Mouse (Mus musculus) megakaryocyte, adult 5-6 weeks (primary cell): Measurements from ENCODE around the gene Sbf1. TPM values are rescaled to one million over a fixed set of nuclear protein-coding genes. Genes with fewer than 3 reads are reported as not detected.

Experiments
- ATAC-seq: 2 replicates; pipeline ENCODE4 v1.8.0; 2016; ENCODE audit warnings: mild to moderate bottlenecking, inconsistent platforms; ENCODE audit not compliant: poor library complexity, severe bottlenecking
- total RNA-seq, 2 experiments: library from RNA; stranded (forward) in 1 of 2; stranded (reverse) in 1 of 2; fragments of 153-499, 151-499 nt in 1 of 2; fragments of 221-1000, 200-1000 nt in 1 of 2; gene quantifications; 2 replicates each; pipeline versions ENCODE4 v1.2.3 to v1.2.4; 2015 to 2017

Gene Sbf1
- total RNA-seq, 2 experiments from 2014 or later: 53.5 to 120 TPM

- no peak for ATAC-seq
These were observed 29.0 kb downstream of the Sbf1 start for GRCm38 (mm10) chr15:89286114-89286513.

- ATAC-seq: peak; percentile 8; the same call in 1 of the 2 replicates
These were observed 29.6 kb downstream of the Sbf1 start for GRCm38 (mm10) chr15:89285478-89285877.

- ATAC-seq: no peak
These were observed 30.1 kb downstream of the Sbf1 start for GRCm38 (mm10) chr15:89285004-89285403.

DNA sequence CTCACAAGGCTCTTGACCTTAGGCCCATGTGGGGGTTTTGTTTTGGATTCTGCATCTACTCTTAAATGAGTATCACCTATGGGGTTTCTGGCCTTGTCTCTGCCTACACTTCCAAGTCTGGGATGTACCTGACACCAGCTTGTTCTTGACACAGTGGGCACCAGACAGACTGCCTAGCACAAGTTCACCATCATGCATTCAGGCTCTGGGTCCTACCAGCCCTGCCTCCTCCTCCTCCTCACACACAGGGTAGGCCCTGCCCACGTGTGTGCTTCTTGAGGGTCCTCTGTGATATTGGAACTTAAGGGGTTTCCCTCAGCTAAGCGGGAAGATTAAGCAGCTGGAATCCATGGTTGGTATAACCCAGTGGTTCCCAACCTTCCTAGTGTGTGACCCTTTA is 31.0 kb downstream of the Sbf1 start:
- no peak for ATAC-seq

DNA sequence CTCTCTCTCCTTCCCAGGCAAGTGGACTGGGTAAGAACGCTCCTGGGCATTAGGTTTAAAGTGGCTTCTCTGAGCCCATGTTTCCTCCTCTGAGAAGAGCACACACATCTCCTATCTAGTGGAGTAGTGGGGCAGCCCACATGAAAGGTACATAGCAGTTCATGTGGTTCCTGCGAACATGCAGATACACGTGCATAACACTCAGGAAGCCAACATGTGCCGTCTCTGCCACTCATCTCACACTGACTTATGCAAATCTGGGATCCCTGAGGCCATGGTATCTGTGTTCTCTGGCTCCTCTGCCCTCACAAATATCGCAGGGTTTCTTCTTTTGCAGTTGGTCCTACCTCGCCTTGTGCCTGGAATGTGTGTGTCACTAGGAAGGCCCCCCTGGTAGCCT is 32.6 kb downstream of the Sbf1 start:
- ATAC-seq: no peak

DNA sequence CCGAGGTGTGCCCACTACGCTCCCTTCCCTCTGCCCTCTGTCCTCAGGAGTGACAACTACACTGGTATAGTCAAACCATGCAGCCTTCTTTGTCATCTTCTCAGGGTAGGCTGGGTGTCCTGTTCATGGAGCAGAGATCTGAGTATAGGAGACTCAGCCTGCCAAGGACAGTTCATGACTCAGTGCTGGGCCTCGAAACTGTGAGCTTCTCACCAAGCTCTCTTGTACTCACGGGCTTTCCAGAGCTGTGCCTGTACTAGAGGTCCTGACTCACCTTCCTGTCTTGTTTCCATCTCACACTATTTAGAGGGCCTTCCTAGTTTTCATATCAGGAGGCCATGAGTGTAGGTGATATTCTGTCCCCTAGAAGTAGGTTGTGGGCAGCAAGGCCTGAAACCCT is 37.7 kb downstream of the Sbf1 start:
- no peak for ATAC-seq

DNA sequence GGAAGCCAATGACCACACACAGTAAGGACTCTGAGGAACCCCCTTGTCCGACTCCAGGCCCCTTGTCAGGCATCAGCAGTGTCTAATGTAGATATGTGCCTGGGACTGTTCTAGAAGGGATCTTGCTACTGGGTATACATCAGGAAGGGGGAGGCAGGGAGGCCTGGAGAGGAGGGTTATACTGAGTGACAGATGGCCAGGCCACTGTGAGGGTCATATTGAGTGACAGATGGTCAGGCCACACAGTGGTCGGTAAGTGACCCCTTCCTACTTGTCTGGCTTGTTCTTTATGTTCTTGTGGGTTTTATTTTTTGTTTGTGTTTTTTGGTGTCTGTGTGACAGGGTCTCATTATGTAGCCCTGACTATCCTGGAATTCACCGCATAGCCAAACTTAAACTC is 39.6 kb downstream of the Sbf1 start:
- ATAC-seq: no peak

- no peak for ATAC-seq
These were observed 50.6 kb downstream of the Sbf1 start for GRCm38 (mm10) chr15:89264485-89264884.

DNA sequence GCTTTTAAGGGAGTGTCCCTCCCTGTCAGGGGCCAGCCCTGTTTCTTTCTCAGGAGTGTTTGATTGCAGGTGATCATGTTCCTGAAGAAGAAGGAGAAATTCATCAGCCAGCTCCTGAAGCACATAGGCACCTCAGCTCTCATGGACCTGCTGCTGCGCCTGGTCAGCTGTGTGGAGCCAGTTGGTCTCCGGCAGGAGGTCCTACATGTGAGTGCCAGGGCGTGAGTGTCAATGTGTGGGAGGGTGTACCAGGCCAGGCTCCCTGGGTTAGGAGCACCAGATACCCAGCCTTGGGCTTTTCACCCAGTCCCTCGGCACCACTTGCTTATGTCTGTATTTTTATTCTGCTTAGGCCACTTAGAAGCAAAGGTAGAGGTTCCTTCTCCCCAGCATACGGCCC is 56.1 kb downstream of the Sbf1 start:
- no peak for ATAC-seq

GRCm38 (mm10) chr15:89255330-89255729 is 59.8 kb downstream of the Sbf1 start:
- ATAC-seq: no peak

GRCm38 (mm10) chr15:89249063-89249462 is 66.0 kb downstream of the Sbf1 start:
- ATAC-seq: peak; percentile 62

DNA sequence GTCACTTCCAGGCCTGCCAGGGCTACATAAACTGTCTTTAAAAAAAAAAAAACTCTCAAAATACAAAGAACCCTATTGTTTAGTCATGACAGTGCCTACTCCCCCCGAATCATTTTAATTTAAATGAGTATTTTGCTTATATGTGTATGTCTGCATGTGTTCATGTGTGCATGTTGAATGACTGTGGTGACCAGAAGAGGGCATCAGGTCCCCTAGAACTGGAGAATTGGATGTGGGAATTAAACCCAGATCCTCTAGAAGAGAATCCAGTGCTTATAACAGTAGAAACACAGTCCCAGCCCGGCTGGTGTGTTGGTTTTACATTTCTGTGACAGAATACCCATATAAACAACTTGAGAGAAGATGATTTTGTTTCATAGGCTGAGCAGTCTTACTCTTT is 74.1 kb downstream of the Sbf1 start:
- no peak for ATAC-seq

DNA sequence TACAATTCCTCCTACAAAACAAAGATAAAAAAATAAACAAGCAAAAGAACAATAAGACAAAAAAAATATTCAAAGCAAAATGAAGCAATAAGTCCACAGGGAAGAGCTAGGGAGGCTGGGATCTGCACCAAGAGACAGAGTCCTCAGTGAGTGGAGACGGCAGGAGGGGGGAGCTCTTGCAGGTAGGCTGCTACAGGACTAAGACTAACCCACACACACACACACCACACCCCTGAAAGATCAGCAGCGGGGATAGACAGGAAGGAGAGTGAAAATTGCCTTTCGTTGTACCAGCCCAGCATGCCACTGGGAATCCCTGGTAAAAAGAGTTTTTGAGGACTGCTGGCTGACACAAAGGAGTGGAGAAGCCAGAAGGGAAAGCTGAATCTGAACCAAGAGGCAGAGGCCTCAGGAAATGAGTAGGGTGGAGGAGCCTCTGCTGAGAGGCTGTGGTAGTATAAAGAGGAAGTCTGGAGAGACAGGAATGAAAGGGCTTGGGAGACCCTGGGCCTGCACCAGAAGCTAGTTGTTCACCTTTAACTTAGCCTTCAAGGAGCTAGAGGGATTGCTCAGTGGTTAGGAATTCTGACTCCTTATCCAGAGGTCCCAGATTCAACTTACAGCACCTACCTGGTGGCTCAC is 75.2 kb downstream of the Sbf1 start:
- ATAC-seq: peak; percentile 87

Other genes starting within 250 kb of the Sbf1 start
- 25.6 and 26.7 TPM in 2 replicates for gene Trabd, start 240.2 kb downstream of the Sbf1 start, total RNA-seq (2015)
- gene Trabd, start 240.2 kb downstream of the Sbf1 start, total RNA-seq (2017): 27.7 and 31.8 TPM in 2 replicates
- gene Selenoo, start 226.2 kb downstream of the Sbf1 start, total RNA-seq (2015): 11.4 and 13.8 TPM in 2 replicates
- 17.4 and 18.0 TPM in 2 replicates for gene Selenoo, start 226.2 kb downstream of the Sbf1 start, total RNA-seq (2017)
- 11.0 and 15.5 TPM in 2 replicates for gene Tubgcp6, start 192.2 kb downstream of the Sbf1 start, total RNA-seq (2015)
- gene Tubgcp6, start 192.2 kb downstream of the Sbf1 start, total RNA-seq (2017): 16.0 and 17.3 TPM in 2 replicates
- gene Hdac10, start 186.6 kb downstream of the Sbf1 start, total RNA-seq (2015): 5.3 and 7.8 TPM in 2 replicates
- 11.0 and 12.8 TPM in 2 replicates for gene Hdac10, start 186.6 kb downstream of the Sbf1 start, total RNA-seq (2017)
- 0.64 and 0.65 TPM in 2 replicates for gene Mapk12, start 174.6 kb downstream of the Sbf1 start, total RNA-seq (2015)
- not detected in 2 replicates for gene Mapk12, start 174.6 kb downstream of the Sbf1 start, total RNA-seq (2017)
- 0.40 and 0.43 TPM in 2 replicates for gene Mapk11, start 165.7 kb downstream of the Sbf1 start, total RNA-seq (2015)
- 0.24 and 0.51 TPM in 2 replicates for gene Mapk11, start 165.7 kb downstream of the Sbf1 start, total RNA-seq (2017)
- gene Plxnb2, start 134.5 kb downstream of the Sbf1 start, total RNA-seq (2015): 95.9 and 101 TPM in 2 replicates
- 111 and 118 TPM in 2 replicates for gene Plxnb2, start 134.5 kb downstream of the Sbf1 start, total RNA-seq (2017)
- gene Dennd6b, start 118.8 kb downstream of the Sbf1 start, total RNA-seq (2015): 0.71 and 1.4 TPM in 2 replicates
- gene Dennd6b, start 118.8 kb downstream of the Sbf1 start, total RNA-seq (2017): 0.59 and 0.89 TPM in 2 replicates
- gene Ppp6r2, start 103.8 kb downstream of the Sbf1 start, total RNA-seq (2015): 10.5 and 13.1 TPM in 2 replicates
- gene Ppp6r2, start 103.8 kb downstream of the Sbf1 start, total RNA-seq (2017): 11.6 and 12.4 TPM in 2 replicates
- gene Adm2, start 7.4 kb upstream of the Sbf1 start, total RNA-seq (2015): 0.16 TPM in 1 of 2 replicates, not detected in the other
- gene Adm2, start 7.4 kb upstream of the Sbf1 start, total RNA-seq (2017): not detected in 2 replicates
- not detected in 2 replicates for gene Miox, start 19.1 kb upstream of the Sbf1 start, total RNA-seq (2015)
- 0.99 and 1.0 TPM in 2 replicates for gene Miox, start 19.1 kb upstream of the Sbf1 start, total RNA-seq (2017)
- 31.0 and 31.8 TPM in 2 replicates for gene Lmf2, start 40.3 kb upstream of the Sbf1 start, total RNA-seq (2015)
- gene Lmf2, start 40.3 kb upstream of the Sbf1 start, total RNA-seq (2017): 28.7 and 31.6 TPM in 2 replicates
- 89.5 and 98.1 TPM in 2 replicates for gene Ncaph2, start 40.4 kb upstream of the Sbf1 start, total RNA-seq (2015)
- 86.6 and 92.0 TPM in 2 replicates for gene Ncaph2, start 40.4 kb upstream of the Sbf1 start, total RNA-seq (2017)
- gene Sco2, start 58.5 kb upstream of the Sbf1 start, total RNA-seq (2015): 7.3 and 10.4 TPM in 2 replicates
- gene Sco2, start 58.5 kb upstream of the Sbf1 start, total RNA-seq (2017): 3.4 and 5.7 TPM in 2 replicates
- gene Tymp, start 61.7 kb upstream of the Sbf1 start, total RNA-seq (2015): not detected in 2 replicates
- 0.07 and 0.12 TPM in 2 replicates for gene Tymp, start 61.7 kb upstream of the Sbf1 start, total RNA-seq (2017)
- not detected in 2 replicates for gene Odf3b, start 64.0 kb upstream of the Sbf1 start, total RNA-seq (2015)
- not detected in 2 replicates for gene Odf3b, start 64.0 kb upstream of the Sbf1 start, total RNA-seq (2017)
- gene Klhdc7b, start 69.6 kb upstream of the Sbf1 start, total RNA-seq (2015): not detected in 2 replicates
- not detected in 2 replicates for gene Klhdc7b, start 69.6 kb upstream of the Sbf1 start, total RNA-seq (2017)
- gene Syce3, start 95.2 kb upstream of the Sbf1 start, total RNA-seq (2015): not detected in 2 replicates
- gene Syce3, start 95.2 kb upstream of the Sbf1 start, total RNA-seq (2017): not detected in 2 replicates
- gene Cpt1b, start 110.6 kb upstream of the Sbf1 start, total RNA-seq (2015): 0.82 and 1.3 TPM in 2 replicates
- gene Cpt1b, start 110.6 kb upstream of the Sbf1 start, total RNA-seq (2017): 0.61 and 0.88 TPM in 2 replicates
- gene C730034F03Rik, start 114.3 kb upstream of the Sbf1 start, total RNA-seq (2015): 1.8 and 2.1 TPM in 2 replicates
- 7.6 and 9.2 TPM in 2 replicates for gene C730034F03Rik, start 114.3 kb upstream of the Sbf1 start, total RNA-seq (2017)
- not detected in 2 replicates for gene Gm44502, start 114.4 kb upstream of the Sbf1 start, total RNA-seq (2015)
- gene Gm44502, start 114.4 kb upstream of the Sbf1 start, total RNA-seq (2017): 0.26 and 0.45 TPM in 2 replicates
- gene Chkb, start 114.6 kb upstream of the Sbf1 start, total RNA-seq (2015): 68.2 and 74.9 TPM in 2 replicates
- gene Chkb, start 114.6 kb upstream of the Sbf1 start, total RNA-seq (2017): 28.6 and 29.3 TPM in 2 replicates
- not detected in 2 replicates for gene Mapk8ip2, start 138.6 kb upstream of the Sbf1 start, total RNA-seq (2015)
- not detected in 2 replicates for gene Mapk8ip2, start 138.6 kb upstream of the Sbf1 start, total RNA-seq (2017)
- gene Arsa, start 162.1 kb upstream of the Sbf1 start, total RNA-seq (2015): 9.2 and 10.1 TPM in 2 replicates
- gene Arsa, start 162.1 kb upstream of the Sbf1 start, total RNA-seq (2017): 11.1 and 14.1 TPM in 2 replicates
- 0.09 and 0.11 TPM in 2 replicates for gene Shank3, start 184.3 kb upstream of the Sbf1 start, total RNA-seq (2015)
- gene Shank3, start 184.3 kb upstream of the Sbf1 start, total RNA-seq (2017): not detected in 2 replicates